Mouse (Mus musculus): ENCODE measurements around the gene Ogg1. TPM values are rescaled to one million over a fixed set of nuclear protein-coding genes. Genes with fewer than 3 reads are reported as not detected.

Gene Ogg1
- 5.8 and 6.4 TPM in 2 replicates for polyA plus RNA-seq (2012; rRNA removed)

DNA sequence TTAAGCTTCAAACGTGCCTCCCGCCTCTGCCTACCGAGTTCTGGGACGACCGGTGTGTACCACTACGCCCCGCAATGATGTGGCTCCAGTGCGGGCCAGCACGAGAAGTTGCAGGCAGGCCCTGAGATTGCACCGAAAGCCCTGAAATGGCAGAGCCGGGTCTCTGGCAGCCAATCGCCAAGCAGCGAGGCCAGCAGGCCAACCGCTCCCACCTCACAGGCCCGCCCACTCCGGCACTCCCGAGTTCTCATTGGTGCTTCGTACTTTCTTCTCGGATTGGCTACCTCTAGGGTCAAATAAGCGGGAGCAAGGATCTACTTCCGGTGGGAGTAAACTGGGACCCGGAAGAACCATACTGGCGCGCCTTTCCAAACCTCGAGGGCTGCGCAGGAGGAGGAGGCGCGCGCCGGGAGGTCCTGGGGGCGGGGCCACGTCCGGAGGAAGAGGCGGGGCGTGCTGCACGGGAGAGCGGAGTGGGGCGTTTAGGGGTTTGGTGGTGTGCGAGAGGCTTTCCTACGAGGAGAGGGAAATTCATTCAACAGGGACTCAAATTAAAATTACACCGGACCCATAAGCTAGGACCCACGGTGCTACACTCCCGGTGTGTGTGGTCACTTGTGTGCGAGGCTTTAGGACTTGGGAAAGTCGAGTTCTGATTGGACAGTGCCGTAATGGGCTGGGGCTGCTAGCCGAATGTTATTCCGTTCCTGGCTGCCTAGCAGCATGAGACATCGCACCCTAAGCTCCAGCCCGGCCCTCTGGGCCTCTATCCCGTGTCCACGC is at the start of gene Ogg1:
Gene Ogg1 (plus strand): TSS at position 440 of the 783 bp plus-strand sequence.

DNA sequence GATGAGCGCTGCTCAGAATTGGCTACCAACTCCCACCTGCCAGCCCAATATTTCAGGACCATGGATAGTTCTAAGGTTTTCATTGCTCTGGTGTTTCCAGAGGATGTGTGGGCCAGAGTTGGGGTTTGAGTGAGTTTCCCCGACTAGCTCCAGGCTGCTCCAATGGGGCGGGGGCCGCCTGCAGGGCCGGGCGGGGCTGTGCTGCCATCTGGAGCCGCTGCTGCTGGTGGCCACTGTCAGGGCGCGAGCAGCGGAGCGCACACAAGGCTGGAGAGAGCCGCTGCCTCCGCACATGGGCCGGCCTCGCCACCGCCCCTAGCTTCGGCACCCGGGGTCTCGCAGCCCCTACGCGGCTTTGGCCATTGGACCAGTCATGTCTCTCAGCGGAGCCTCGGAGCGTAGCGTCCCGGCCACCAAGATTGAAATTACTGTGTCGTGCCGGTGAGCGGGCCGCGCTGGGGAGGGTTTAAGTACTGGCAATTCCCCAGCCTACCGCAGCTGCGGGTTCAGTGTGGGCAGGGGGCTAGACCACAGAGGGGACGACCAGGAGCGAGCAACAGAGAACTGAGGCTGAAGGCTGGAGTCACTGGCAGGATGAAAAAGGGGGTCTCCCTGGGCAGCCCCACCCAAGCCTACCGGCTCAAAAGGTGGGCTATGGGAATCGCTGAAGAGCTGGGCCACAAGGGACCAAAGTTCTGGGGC is 44.5 kb upstream of the Ogg1 start, which contains the start of gene Cpne9:
Gene Cpne9 (plus strand): TSS at position 207 of the 702 bp plus-strand sequence.

DNA sequence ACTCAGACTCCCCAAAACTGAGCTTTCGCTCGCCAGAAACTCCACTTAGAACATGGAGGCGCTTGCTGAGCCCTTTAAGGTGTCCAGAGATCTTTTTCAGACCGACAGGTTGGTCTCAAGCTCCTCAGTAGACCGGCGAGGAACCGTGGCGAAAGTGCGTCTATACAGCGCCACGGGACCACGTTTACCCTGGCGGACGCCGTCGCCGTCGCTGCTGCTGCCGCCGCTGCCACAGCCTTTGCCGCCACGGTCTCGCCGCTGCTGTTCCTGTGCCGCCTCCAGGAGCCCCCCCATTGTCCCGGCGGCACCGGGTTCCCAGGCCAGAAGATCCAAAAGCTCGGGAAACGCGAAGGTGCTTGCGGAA is 19.8 kb upstream of the Ogg1 start, which contains the start of gene Brpf1:
Gene Brpf1 (plus strand): TSS at position 152 of the 364 bp plus-strand sequence.

DNA sequence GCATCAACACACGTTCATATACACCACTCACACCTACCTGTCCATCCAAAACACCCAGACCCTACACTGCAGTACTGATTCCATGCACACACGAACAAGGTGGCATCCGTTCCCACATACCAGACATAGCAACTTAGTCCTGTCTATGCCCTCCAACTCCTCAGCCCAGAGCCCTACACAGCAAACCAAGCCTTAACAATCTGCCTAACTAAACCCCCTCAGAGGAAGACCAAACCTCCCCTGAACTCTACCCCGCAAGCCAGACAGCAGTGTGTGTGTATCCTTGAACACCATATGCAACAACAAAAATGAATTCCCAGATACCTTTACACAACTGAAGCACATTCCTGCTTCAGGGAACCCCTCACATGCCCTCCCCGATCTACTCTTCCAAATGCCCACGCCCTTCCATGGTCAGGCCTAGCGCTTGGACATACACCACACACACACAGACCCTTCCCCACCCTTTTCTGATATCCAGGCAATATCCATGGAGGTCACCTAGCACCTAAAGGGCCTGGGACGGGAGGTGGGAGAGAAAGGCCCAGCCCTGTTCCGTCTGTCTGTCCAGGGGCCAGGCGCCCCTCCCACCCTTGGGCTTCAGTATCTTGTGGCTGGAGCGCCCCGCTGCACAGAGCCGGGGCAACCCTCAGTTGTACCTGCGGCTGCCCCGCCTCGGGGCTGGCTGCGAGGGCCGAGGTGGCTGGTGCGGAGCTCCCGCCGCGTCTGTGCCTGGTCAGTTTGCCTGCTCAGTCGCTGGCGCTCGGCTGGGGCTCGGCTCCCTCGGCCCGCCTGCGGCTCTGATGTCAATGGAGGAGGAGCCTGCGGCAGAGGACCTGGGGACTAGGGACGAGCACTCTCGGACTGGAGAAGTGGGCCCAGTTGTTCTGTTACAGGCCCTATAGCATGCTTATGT is 16.7 kb downstream of the Ogg1 start, which contains the start of gene Camk1:
Gene Camk1 (minus strand): TSS at position 808 of the 916 bp plus-strand sequence.

DNA sequence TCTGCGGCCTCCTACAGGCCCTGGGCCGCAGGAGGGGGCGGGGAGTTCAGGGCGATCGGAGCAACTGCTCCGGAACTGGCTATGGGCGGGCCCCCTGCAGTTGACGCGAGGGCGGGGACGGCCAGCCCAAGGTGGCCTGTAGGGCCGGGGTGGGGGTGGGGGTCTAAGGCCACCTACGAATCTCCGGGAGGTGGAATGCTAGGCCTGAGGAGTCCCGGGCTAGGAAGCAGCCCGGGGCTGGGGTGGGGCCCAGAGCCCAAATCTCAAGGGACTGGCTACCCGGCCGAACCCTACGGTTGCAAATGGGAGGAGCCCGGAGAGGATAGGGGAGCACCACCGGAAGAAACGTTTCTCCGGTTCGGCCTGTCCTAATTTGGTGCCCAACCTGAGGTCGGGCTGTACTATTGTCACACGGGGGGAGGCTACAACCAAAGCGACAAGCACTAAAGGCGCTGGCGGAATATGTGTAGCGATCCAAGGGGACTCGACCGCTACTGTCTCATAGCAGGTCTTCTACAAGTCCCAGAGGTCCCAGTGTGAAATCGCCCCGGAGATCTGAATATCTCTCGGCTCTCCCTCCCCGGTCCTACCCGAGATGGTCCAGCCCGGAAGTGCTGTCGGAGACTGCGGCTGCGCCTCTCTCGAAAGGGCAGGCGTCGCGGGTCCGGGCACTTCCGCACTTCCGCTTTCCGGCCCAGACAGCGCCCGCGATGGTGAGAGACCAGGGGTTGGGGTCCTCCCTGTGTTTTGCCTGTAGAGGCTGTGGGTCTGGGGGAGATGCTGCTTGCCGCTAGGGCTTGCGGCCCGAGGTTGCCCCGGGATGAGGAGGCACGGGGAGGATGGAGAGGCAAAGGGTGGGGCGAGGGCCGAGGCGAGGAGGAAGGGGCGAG is 51.0 kb downstream of the Ogg1 start, which contains the start of the genes Tada3 and Arpc4:
Gene Tada3 (minus strand): TSS at position 388 of the 890 bp plus-strand sequence.
Gene Arpc4 (plus strand): TSS at position 620 of the 890 bp plus-strand sequence.

Other genes with a start within 250 kb of the Ogg1 start
- 15.1 and 17.9 TPM in 2 replicates for gene Setd5, start 249.6 kb upstream of the Ogg1 start, polyA plus RNA-seq (2012; rRNA removed)
- gene Lhfpl4, start 131.6 kb upstream of the Ogg1 start, polyA plus RNA-seq (2012; rRNA removed): 0.51 and 0.62 TPM in 2 replicates
- 31.6 and 32.2 TPM in 2 replicates for gene Mtmr14, start 89.1 kb upstream of the Ogg1 start, polyA plus RNA-seq (2012; rRNA removed)
- gene Cpne9, start 44.7 kb upstream of the Ogg1 start, polyA plus RNA-seq (2012; rRNA removed): not detected in 2 replicates
- gene Brpf1, start 19.8 kb upstream of the Ogg1 start, polyA plus RNA-seq (2012; rRNA removed): 5.8 and 7.2 TPM in 2 replicates
- 22.2 and 23.6 TPM in 2 replicates for gene Camk1, start 17.0 kb downstream of the Ogg1 start, polyA plus RNA-seq (2012; rRNA removed)
- 8.7 and 11.1 TPM in 2 replicates for gene Tada3, start 50.9 kb downstream of the Ogg1 start, polyA plus RNA-seq (2012; rRNA removed)
- 41.2 and 47.5 TPM in 2 replicates for gene Arpc4, start 51.1 kb downstream of the Ogg1 start, polyA plus RNA-seq (2012; rRNA removed)
- gene Ttll3, start 62.3 kb downstream of the Ogg1 start, polyA plus RNA-seq (2012; rRNA removed): 5.5 and 6.9 TPM in 2 replicates
- 27.0 and 55.6 TPM in 2 replicates for gene Rpusd3, start 92.4 kb downstream of the Ogg1 start, polyA plus RNA-seq (2012; rRNA removed)
- 36.8 and 48.6 TPM in 2 replicates for gene Cidec, start 108.8 kb downstream of the Ogg1 start, polyA plus RNA-seq (2012; rRNA removed)
- gene Jagn1, start 115.6 kb downstream of the Ogg1 start, polyA plus RNA-seq (2012; rRNA removed): 31.7 and 33.8 TPM in 2 replicates
- 44.5 and 106 TPM in 2 replicates for gene Il17re, start 131.5 kb downstream of the Ogg1 start, polyA plus RNA-seq (2012; rRNA removed)
- gene Il17rc, start 144.5 kb downstream of the Ogg1 start, polyA plus RNA-seq (2012; rRNA removed): 212 and 257 TPM in 2 replicates
- 6.5 and 8.5 TPM in 2 replicates for gene Creld1, start 156.3 kb downstream of the Ogg1 start, polyA plus RNA-seq (2012; rRNA removed)
- gene Prrt3, start 175.0 kb downstream of the Ogg1 start, polyA plus RNA-seq (2012; rRNA removed): 0.10 TPM in 1 of 2 replicates, not detected in the other
- gene Emc3, start 204.7 kb downstream of the Ogg1 start, polyA plus RNA-seq (2012; rRNA removed): 12.8 and 13.2 TPM in 2 replicates
- 0.50 and 0.67 TPM in 2 replicates for gene Fancd2, start 204.7 kb downstream of the Ogg1 start, polyA plus RNA-seq (2012; rRNA removed)

Data from stomach, adult 2 months (tissue).